Mouse (Mus musculus): ENCODE measurements around the gene Susd4. TPM values are rescaled to one million over a fixed set of nuclear protein-coding genes. Genes with fewer than 3 reads are reported as not detected.

Susd4 gene
- polyA plus RNA-seq, 1 experiment from 2014 or later: 22.8 TPM

DNA sequence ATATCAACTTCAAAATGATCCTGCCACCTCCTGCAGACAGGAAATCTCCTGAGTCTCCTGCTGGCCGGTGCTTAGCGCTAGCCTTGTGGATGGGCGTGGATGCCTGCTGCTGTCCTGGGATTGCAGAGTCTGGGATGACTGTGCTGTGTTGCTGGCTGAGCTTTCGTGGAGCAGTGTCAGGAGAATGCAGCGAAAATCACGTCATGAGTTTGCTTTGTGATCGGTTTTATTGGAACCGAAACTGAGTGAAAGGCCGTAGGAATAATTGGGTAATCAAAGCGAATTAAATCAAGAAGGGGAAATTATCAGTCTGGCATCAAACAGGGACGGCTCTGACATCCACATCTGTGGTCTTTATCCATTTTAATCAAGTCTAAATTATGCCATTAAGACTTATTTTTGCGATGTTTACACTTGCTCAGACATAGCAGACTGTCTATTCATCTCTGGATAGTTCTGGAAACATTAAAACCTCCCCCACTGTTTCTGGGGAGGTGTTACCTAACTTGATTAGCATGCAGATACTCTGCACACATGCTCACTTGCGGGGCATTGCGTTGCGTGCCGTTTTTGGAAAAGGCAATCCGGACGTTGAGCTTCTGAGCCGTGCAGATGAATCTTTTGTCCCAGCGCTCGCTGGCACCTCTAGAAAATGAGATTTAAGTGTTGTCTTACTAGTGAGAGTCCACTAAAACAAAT is 60.2 kb downstream of the Susd4 start:
- WGBS: 57% methylated on average over 21 of the region's 21 CpGs
- Histone ChIP-seq H3K9ac (no peak overlapping the region), H3K4me2 (no peak overlapping the region), H3K4me3 (no peak overlapping the region), H3K27me3 (no peaks in the 10 kb centered on the region), H3K27ac (no peak overlapping the region), H3K4me1 (peaks cover 19% of the 10 kb centered on the region), H3K36me3 (no peaks in the 10 kb centered on the region), H3K9me3 (no peaks in the 10 kb centered on the region)
- ATAC-seq (ENCODE audit: borderline replicate concordance, extremely low read depth, low FRiP score, low TSS enrichment): no peak

DNA sequence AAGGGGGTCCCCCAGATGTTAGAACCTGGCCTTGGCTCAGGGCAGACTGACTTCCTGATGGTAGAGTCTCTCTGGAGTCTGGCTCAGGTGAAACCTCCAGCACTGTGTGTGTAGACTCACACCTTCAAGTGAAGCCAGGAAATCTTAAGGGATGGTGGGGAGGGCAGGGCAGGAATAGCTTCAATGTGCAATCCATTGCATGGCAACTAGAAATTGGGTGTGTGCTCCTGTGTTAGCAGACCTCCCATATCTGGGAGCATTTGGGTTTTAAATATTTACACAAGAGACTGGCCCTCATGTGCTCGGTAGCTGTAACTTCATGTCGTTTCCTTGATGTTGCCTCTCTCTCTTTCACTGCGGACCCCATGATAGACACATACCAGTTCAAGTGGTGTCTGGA is 62.9 kb downstream of the Susd4 start:
- Histone ChIP-seq H3K27ac (no peak overlapping the region), H3K4me3 (no peak overlapping the region), H3K36me3 (no peaks in the 10 kb centered on the region), H3K9me3 (no peaks in the 10 kb centered on the region), H3K9ac (no peak overlapping the region), H3K4me1 (peaks cover 16% of the 10 kb centered on the region), H3K27me3 (no peaks in the 10 kb centered on the region), H3K4me2 (no peak overlapping the region)
- WGBS: 22% methylated on average over 3 of the region's 3 CpGs
- no peak for ATAC-seq (ENCODE audit: borderline replicate concordance, extremely low read depth, low FRiP score, low TSS enrichment)

DNA sequence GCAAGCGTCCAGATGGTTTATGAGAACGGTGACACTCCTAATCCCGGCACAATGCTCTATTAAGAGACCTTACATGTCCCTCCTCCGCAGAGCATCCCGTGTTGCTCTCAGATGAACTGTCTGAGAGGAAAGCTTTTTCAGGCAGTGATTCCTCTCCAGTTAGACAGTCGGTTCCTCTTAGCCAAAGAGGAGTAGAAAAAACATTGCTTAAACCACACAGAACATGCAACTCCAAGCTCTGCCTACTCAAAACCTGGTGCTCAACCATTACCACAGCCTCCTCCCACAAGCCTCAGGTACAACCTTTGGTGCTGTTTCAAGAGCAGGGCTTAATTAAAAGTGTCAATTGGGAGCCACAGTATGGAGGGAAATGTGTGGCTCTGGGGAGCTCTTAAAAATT is 74.4 kb downstream of the Susd4 start:
- Histone ChIP-seq H3K27ac (no peak overlapping the region), H3K4me1 (no peaks in the 10 kb centered on the region), H3K9me3 (no peaks in the 10 kb centered on the region), H3K36me3 (no peaks in the 10 kb centered on the region), H3K9ac (no peak overlapping the region), H3K4me3 (no peak overlapping the region), H3K27me3 (no peaks in the 10 kb centered on the region), H3K4me2 (no peak overlapping the region)
- ATAC-seq (ENCODE audit: borderline replicate concordance, extremely low read depth, low FRiP score, low TSS enrichment): no peak
- 59% methylated on average over 6 of the region's 6 CpGs for WGBS

DNA sequence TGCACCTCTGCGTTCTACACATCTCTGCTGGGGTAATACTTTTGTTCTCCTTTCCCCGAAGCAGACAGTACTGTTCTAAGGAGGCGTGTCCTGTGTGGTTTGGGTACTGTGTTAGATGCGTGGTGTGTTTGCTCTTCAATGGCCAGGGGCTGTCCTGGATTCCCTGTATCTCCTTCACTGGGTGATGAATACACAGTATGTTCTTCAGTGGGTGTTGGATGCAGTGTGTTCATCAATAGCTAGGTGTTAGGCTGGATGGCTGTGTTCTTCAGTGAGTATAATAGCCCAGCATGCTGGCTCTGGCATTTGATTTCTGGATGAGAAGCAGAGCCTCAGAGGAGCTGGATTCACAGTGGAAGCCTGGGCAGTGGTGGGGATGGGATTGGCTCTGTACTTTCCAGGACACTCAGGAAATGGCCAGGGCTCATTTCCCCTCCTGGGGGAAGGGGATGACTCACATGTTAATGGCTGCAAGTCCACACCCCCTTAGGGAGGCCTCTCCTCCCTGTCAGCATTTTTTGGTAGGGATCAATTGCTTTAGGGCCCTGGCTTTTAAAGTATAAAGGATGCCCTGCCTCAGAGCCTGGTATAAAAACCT is 75.8 kb downstream of the Susd4 start:
- no peaks in the 10 kb centered on the region for H3K9me3 ChIP-seq
- ATAC-seq (ENCODE audit: borderline replicate concordance, extremely low read depth, low FRiP score, low TSS enrichment): no peak
- H3K36me3 ChIP-seq: no peaks in the 10 kb centered on the region
- no peak overlapping the region for H3K4me3 ChIP-seq
- 73% methylated on average over 4 of the region's 4 CpGs for WGBS
- no peak overlapping the region for H3K9ac ChIP-seq
- no peaks in the 10 kb centered on the region for H3K27me3 ChIP-seq
- H3K27ac ChIP-seq: no peak overlapping the region
- no peak overlapping the region for H3K4me2 ChIP-seq
- no peaks in the 10 kb centered on the region for H3K4me1 ChIP-seq

DNA sequence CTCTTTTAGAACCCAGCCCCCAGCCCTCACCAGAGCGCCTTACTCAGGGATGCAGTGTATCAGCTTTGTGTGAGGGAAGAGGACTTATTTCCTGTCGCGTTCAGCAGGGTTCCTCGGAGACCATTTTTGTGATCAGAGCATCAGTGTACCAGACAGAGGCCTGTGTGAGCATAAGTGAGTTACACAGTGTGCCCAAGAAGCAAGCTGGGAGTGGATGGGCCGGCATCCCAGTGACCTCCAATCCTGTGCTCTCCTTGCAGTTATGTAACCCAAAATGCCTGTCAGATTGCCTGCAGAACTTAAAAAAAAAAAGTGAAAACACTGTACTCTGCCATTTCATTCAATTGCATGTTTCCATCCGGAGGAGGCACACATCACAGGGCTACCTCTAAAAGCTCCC is 76.4 kb downstream of the Susd4 start:
- H3K9me3 ChIP-seq: no peaks in the 10 kb centered on the region
- no peak overlapping the region for H3K27ac ChIP-seq
- no peak for ATAC-seq (ENCODE audit: borderline replicate concordance, extremely low read depth, low FRiP score, low TSS enrichment)
- H3K9ac ChIP-seq: no peak overlapping the region
- no peaks in the 10 kb centered on the region for H3K4me1 ChIP-seq
- H3K4me2 ChIP-seq: no peak overlapping the region
- H3K27me3 ChIP-seq: no peaks in the 10 kb centered on the region
- no peak overlapping the region for H3K4me3 ChIP-seq
- 59% methylated on average over 6 of the region's 6 CpGs for WGBS
- H3K36me3 ChIP-seq: no peaks in the 10 kb centered on the region

DNA sequence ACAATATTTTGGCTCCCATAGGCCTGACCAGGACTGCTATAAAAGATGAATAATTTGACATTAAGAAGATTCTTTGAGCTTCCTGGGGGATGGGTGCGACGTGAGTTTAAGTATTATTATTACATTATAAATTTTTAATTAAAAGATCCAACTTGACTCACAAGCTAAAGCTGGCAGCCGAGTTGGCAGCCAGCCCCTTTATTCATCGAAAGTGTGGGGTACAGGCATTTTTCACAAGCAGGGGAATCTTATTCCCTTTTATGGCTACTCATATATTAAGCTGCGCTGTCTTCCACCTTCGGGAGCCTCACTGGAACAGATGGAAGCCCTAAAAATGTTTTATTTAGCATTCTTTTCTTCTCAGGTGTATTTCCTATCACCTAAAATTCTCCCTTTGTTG is 76.9 kb downstream of the Susd4 start:
- no peak overlapping the region for H3K9ac ChIP-seq
- no peaks in the 10 kb centered on the region for H3K27me3 ChIP-seq
- no peak for ATAC-seq (ENCODE audit: borderline replicate concordance, extremely low read depth, low FRiP score, low TSS enrichment)
- no peak overlapping the region for H3K4me3 ChIP-seq
- H3K4me1 ChIP-seq: no peaks in the 10 kb centered on the region
- H3K4me2 ChIP-seq: no peak overlapping the region
- WGBS: 77% methylated on average over 6 of the region's 6 CpGs
- no peak overlapping the region for H3K27ac ChIP-seq
- H3K9me3 ChIP-seq: no peaks in the 10 kb centered on the region
- no peaks in the 10 kb centered on the region for H3K36me3 ChIP-seq

DNA sequence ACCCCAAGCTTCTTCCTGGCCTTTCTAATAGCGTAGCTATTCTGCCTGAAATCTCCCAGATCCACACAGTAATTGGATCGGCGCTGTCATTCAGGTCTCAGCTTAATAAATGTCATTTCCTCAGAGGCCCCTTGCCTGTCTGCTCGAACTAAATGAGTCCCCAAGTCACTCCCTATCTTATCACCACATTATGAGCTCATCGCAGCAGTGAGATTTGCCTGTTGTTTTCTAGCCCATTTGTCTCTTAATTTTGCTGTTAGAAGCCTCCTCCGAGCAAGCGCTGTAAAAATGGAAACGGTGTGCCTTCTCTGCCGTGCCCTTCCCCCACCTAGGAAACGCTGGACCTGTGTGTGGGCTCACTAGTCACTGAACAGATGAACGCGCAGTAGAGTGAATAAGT is 85.9 kb downstream of the Susd4 start:
- H3K4me1 ChIP-seq: no peaks in the 10 kb centered on the region
- no peak for ATAC-seq (ENCODE audit: borderline replicate concordance, extremely low read depth, low FRiP score, low TSS enrichment)
- no peak overlapping the region for H3K9ac ChIP-seq
- no peaks in the 10 kb centered on the region for H3K27me3 ChIP-seq
- H3K9me3 ChIP-seq: no peaks in the 10 kb centered on the region
- no peak overlapping the region for H3K4me2 ChIP-seq
- WGBS: 67% methylated on average over 12 of the region's 12 CpGs
- no peak overlapping the region for H3K27ac ChIP-seq
- no peaks in the 10 kb centered on the region for H3K36me3 ChIP-seq
- no peak overlapping the region for H3K4me3 ChIP-seq

DNA sequence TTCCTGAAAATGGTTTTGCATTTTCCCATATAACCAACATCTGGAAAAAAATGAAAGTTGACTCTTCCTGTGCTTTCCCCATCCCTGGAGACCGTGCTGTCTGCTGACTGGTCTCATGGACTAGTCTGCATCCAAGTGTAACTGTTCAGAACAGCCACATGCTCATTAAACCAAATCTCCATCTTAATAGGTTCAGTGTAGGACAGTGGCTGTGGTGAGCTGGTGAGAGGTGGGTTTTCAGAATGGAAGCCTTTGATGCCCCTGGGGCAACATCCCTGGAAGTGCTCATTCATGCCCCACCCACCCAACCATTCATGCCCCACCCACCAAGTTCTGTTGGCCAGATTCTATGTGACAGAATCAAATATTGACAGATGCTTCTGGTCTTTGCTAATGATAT is 86.4 kb downstream of the Susd4 start:
- Histone ChIP-seq H3K4me3 (no peak overlapping the region), H3K9me3 (no peaks in the 10 kb centered on the region), H3K27me3 (no peaks in the 10 kb centered on the region), H3K27ac (no peak overlapping the region), H3K4me1 (no peaks in the 10 kb centered on the region), H3K36me3 (no peaks in the 10 kb centered on the region), H3K4me2 (no peak overlapping the region), H3K9ac (no peak overlapping the region)
- ATAC-seq (ENCODE audit: borderline replicate concordance, extremely low read depth, low FRiP score, low TSS enrichment): no peak
- 82% methylated on average over 1 of the region's 1 CpGs for WGBS

DNA sequence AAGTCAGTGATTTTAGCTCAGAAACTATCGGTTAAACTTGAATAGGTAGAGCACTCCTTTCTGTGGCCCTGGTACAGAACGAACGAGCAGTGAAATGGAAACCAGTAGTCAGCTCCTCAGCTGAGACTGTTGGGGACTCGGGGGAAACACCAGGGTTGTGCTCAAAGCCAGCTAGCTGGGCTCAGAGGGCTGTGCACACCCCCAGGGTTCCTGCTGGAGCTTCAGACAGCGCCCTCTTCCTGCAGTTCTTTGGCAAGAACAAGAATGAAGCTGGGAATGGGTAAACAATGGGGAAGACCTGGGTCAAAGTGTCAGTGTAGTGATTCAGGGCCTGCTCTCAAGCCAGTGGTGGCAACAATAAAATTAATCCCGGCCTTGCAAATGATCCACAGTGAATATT is 88.5 kb downstream of the Susd4 start:
- Histone ChIP-seq H3K27me3 (no peaks in the 10 kb centered on the region), H3K27ac (no peak overlapping the region), H3K4me2 (no peak overlapping the region), H3K9ac (no peak overlapping the region), H3K36me3 (no peaks in the 10 kb centered on the region), H3K4me3 (no peak overlapping the region), H3K9me3 (no peaks in the 10 kb centered on the region), H3K4me1 (no peaks in the 10 kb centered on the region)
- 53% methylated on average over 6 of the region's 6 CpGs for WGBS
- no peak for ATAC-seq (ENCODE audit: borderline replicate concordance, extremely low read depth, low FRiP score, low TSS enrichment)

DNA sequence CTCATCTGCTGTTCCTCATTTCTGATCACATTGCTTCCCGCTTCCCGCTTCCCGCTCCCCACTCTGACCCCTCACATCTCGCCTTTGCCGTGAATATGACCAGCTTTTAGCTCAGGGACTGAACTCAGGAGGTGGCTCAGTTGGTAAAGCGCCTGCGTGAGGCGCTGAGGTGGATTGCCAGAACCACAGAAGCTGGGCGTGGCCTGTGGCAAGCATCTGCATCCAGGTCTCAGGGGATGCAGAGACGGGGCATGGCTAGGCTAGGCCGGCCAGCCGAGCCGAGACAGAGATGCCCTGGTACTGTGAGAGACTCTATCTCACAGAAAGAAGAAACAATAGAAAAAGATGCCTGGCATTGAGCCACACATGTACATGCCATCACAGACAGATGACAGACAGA is 93.0 kb downstream of the Susd4 start:
- no peaks in the 10 kb centered on the region for H3K9me3 ChIP-seq
- no peaks in the 10 kb centered on the region for H3K27me3 ChIP-seq
- H3K9ac ChIP-seq: no peak overlapping the region
- H3K27ac ChIP-seq: no peak overlapping the region
- no peak for ATAC-seq (ENCODE audit: borderline replicate concordance, extremely low read depth, low FRiP score, low TSS enrichment)
- H3K4me3 ChIP-seq: no peak overlapping the region
- no peaks in the 10 kb centered on the region for H3K4me1 ChIP-seq
- H3K4me2 ChIP-seq: no peak overlapping the region
- no peaks in the 10 kb centered on the region for H3K36me3 ChIP-seq
- WGBS: 74% methylated on average over 13 of the region's 13 CpGs

DNA sequence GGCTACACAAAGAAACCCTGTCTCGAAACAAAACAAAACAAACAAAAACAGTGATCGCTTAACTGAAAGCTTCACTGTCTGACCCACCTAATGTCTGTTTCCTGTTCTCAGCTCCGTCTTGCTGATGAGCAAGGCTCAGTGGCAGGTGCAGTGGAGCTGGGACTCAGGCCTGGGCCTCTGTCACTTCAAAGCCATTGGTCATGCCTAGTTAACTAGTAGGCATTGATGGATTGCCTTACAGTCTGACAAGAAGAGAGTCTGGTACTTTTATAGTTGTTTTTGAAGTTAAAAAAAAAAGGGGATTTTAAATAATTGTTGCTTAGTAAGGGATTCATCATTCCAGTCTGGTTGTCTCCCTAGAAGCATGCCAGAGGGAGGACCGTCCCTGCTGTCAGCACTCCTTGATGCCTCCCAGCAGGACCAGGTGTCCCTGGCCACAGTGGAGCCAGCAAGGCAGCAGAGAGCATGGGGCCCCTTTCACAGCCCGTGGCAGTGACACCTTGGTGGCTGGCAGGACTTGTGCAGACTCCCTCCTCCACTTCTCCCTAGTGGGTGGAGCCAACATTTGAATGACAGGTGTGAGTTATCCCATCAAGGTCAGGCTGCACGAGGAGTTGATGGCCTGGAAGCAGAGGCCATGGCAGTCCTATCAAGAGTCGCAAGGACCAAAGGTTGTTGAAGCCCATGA is 98.2 kb downstream of the Susd4 start:
- no peak overlapping the region for H3K4me2 ChIP-seq
- H3K9ac ChIP-seq: no peak overlapping the region
- no peak overlapping the region for H3K4me3 ChIP-seq
- ATAC-seq (ENCODE audit: borderline replicate concordance, extremely low read depth, low FRiP score, low TSS enrichment): no peak
- no peaks in the 10 kb centered on the region for H3K36me3 ChIP-seq
- H3K27ac ChIP-seq: no peak overlapping the region
- H3K9me3 ChIP-seq: no peaks in the 10 kb centered on the region
- WGBS: 33% methylated on average over 7 of the region's 7 CpGs
- no peaks in the 10 kb centered on the region for H3K4me1 ChIP-seq
- H3K27me3 ChIP-seq: no peaks in the 10 kb centered on the region

DNA sequence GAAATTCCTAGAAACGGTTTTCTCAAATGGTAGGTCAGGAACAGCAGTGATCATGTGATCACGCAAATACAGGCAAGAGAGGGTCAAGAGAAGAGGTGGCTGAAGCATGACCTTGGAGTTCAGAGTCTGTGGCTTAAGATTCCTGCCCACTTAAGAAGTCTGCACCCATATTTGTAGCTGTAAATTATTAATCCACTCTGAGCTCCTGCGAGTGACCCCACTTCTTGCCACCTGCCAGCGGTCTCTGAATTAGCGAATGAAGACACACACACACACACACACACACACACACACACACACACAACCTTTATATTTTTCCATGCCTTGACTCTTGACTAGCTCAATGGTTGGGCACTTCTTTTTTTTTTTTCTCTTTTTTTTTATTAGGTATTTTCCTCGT is 99.7 kb downstream of the Susd4 start:
- WGBS: 65% methylated on average over 6 of the region's 6 CpGs
- no peak for ATAC-seq (ENCODE audit: borderline replicate concordance, extremely low read depth, low FRiP score, low TSS enrichment)
- Histone ChIP-seq H3K9me3 (no peaks in the 10 kb centered on the region), H3K4me3 (no peak overlapping the region), H3K27me3 (no peaks in the 10 kb centered on the region), H3K9ac (no peak overlapping the region), H3K4me2 (no peak overlapping the region), H3K27ac (no peak overlapping the region), H3K36me3 (no peaks in the 10 kb centered on the region), H3K4me1 (0 out of 2 replicates have a peak, but pooled peaks cover under 1% of the 10 kb centered on the region)

All from lung, embryonic 15.5 days (tissue).